1 mouse cellular context compared by ENCODE assay signal in the genomic region with DNA sequence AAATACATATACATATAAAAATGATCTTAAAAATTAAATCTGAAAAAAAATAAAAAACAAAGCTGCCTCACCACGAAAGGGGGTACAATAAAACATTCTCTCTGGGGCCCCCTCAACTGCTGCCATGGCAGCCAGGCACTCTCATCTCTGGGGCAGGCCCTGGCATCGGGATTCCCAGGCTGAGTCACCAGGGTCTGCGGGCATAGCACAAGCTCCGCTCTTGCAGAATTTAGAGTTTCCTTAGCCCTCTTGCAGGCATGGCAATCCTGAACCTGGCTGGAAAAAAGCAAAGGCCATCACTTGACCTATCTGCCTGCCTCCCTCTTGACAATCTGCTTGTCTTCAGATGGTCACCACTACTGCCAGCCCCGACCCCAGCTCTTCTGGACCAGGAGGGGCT.
TF ChIP-seq lines count a peak whose summit lies in the region.

No protein-coding gene starts in this region.

TF ChIP-seq in myocyte, 11 proteins besides CTCF, POLR2A, EP300 and RAD21 (continued from another document):
- TF ChIP-seq MAX (IDR thresholded peaks at IDR 0.05; ENCODE audit: low read depth) (no peak), CEBPB (IDR thresholded peaks at IDR 0.05; ENCODE audit: insufficient read depth, poor library complexity, severe bottlenecking) (no peak), POLR2AphosphoS2 (IDR thresholded peaks at IDR 0.05; ENCODE audit: insufficient read length, low read depth) (no peak), TCF3 (IDR thresholded peaks at IDR 0.05; ENCODE audit: insufficient read length, low read depth) (no peak), SRF (IDR thresholded peaks at IDR 0.05; ENCODE audit: control insufficient read depth, insufficient read length, low read depth) (no peak), MYOG (IDR thresholded peaks at IDR 0.05; ENCODE audit: control insufficient read depth in 1 of 3, insufficient read depth in 1 of 3, insufficient read length in 2 of 3, low read depth in 2 of 3) (no peak), USF1 (IDR thresholded peaks at IDR 0.05; ENCODE audit: low read depth) (no peak), E2F4 (IDR thresholded peaks at IDR 0.05; ENCODE audit: insufficient read depth) (no peak), MYOD1 (IDR thresholded peaks at IDR 0.05; ENCODE audit: control insufficient read depth in 1 of 3, insufficient read length in 2 of 3, low read depth in 2 of 3) (no peak)
